Mouse (Mus musculus) cerebellum, adult 9-11 months (tissue): ENCODE results near the gene Pou2f1.
A peak's percentile ranks its signal among the peaks of the same experiment; 100 is the strongest.

Source experiments
- DNase-seq: peaks from one replicate; pipeline ENCODE4 v3.0.0; 2022

Gene Pou2f1

GRCm38 (mm10) chr1:165948214-165948813 lies 54.2 kb downstream of the Pou2f1 start:
- DNase-seq, result no peak

- DNase-seq, result no peak
These were observed 59.2 kb downstream of the Pou2f1 start for GRCm38 (mm10) chr1:165943270-165943669.

GRCm38 (mm10) chr1:165935466-165935818 lies 67.0 kb downstream of the Pou2f1 start:
- no peak for DNase-seq

- no peak for DNase-seq
These were observed 67.6 kb downstream of the Pou2f1 start for GRCm38 (mm10) chr1:165934648-165935465.

- no peak for DNase-seq
These were observed 68.4 kb downstream of the Pou2f1 start for GRCm38 (mm10) chr1:165933915-165934647.

GRCm38 (mm10) chr1:165932842-165933241 lies 69.6 kb downstream of the Pou2f1 start:
- no peak for DNase-seq

- DNase-seq, result no peak
These were observed 72.0 kb downstream of the Pou2f1 start for GRCm38 (mm10) chr1:165930510-165930909.

GRCm38 (mm10) chr1:165927507-165928279 lies 74.8 kb downstream of the Pou2f1 start:
- DNase-seq, result no peak

GRCm38 (mm10) chr1:165925207-165925606 lies 77.3 kb downstream of the Pou2f1 start:
- no peak for DNase-seq

- DNase-seq, result peak; percentile 20
These were observed 80.0 kb downstream of the Pou2f1 start for GRCm38 (mm10) chr1:165922488-165922887.

GRCm38 (mm10) chr1:165921026-165921425 lies 81.5 kb downstream of the Pou2f1 start:
- DNase-seq, result no peak

- no peak for DNase-seq
These were observed 88.1 kb downstream of the Pou2f1 start for GRCm38 (mm10) chr1:165914416-165914801.

- DNase-seq, result no peak
These were observed 88.6 kb downstream of the Pou2f1 start for GRCm38 (mm10) chr1:165913720-165914415.

- DNase-seq, result peak; percentile 83
These were observed 93.0 kb downstream of the Pou2f1 start for GRCm38 (mm10) chr1:165909471-165909870.

- DNase-seq, result no peak
These were observed 93.7 kb downstream of the Pou2f1 start for GRCm38 (mm10) chr1:165908806-165909205.

- no peak for DNase-seq
These were observed 94.3 kb downstream of the Pou2f1 start for GRCm38 (mm10) chr1:165908153-165908552.

- no peak for DNase-seq
These were observed 98.9 kb downstream of the Pou2f1 start for GRCm38 (mm10) chr1:165903596-165903995.

GRCm38 (mm10) chr1:165891686-165892085 lies 110.8 kb downstream of the Pou2f1 start:
- DNase-seq, result no peak

- peak; percentile 37 for DNase-seq
These were observed 120.2 kb downstream of the Pou2f1 start for GRCm38 (mm10) chr1:165882146-165882900.

GRCm38 (mm10) chr1:165878751-165879150 lies 123.7 kb downstream of the Pou2f1 start:
- no peak for DNase-seq

- no peak for DNase-seq
These were observed 126.8 kb downstream of the Pou2f1 start for GRCm38 (mm10) chr1:165875520-165876284.
